Mouse (Mus musculus): Measurements from ENCODE around the gene Nek6.

GRCm38 (mm10) chr2:38585379-38585736 is 73.9 kb downstream of the Nek6 start:
- TF ChIP-seq POLR2AphosphoS2 (IDR thresholded peaks at IDR 0.05; ENCODE audit: low read length), result no peak
- TF ChIP-seq CTCF (IDR thresholded peaks at IDR 0.05 in 2 of 3, conservative IDR thresholded peaks at IDR 0.05 in 1 of 3; ENCODE audit: control insufficient read depth in 1 of 3, insufficient read depth in 1 of 3, low read depth in 2 of 3, low read length in 3 of 3, poor library complexity in 1 of 3, severe bottlenecking in 1 of 3), result no peak

All from MEL (cell line).